ENCODE assay signal across 24 mouse cellular contexts in genomic region chr1:76880783-76881145, GRCm38 (mm10).
DNase-seq lines count a peak whose midpoint lies in the region; ATAC-seq and TF ChIP-seq lines count a peak whose summit lies in the region.
"Had no signal": no experiment of that assay in that cellular context is flagged by ENCODE, and none has a peak within 500 bp of the region (broad histone marks: within the 10 kb centered on the region; RNA-seq: fewer than 3 reads in every experiment).

No protein-coding gene starts in this region.

- ATAC-seq in forebrain, postnatal 0 days: no peak
- ATAC-seq in midbrain, embryonic 11.5 days (ENCODE audit: low FRiP score): no peak
- no peak for ATAC-seq in midbrain, embryonic 16.5 days
- no peak for ATAC-seq in embryonic facial prominence, embryonic 15.5 days (ENCODE audit: insufficient number of reproducible peaks, low FRiP score, low TSS enrichment, low read depth)
- ATAC-seq: activated CD4-positive, CD25-positive, alpha-beta regulatory T cell, adult 4 months; forebrain, embryonic 15.5 days; intestine, postnatal 0 days had no signal

- no peak overlapping the region for H3K9ac ChIP-seq in forebrain, postnatal 0 days
- H3K9ac ChIP-seq in midbrain, embryonic 11.5 days (ENCODE audit: low read length): no peak overlapping the region
- H3K9ac ChIP-seq in midbrain, embryonic 16.5 days (ENCODE audit: low read depth, low read length): no peak overlapping the region
- no peak overlapping the region for H3K9ac ChIP-seq in embryonic facial prominence, embryonic 15.5 days
- H3K9ac ChIP-seq: forebrain, embryonic 12.5 days; forebrain, embryonic 15.5 days; hindbrain, embryonic 15.5 days had no signal

- H3K4me1 ChIP-seq in forebrain, embryonic 10.5 days: no peaks in the 10 kb centered on the region
- no peaks in the 10 kb centered on the region for H3K4me1 ChIP-seq in forebrain, postnatal 0 days (ENCODE audit: insufficient read depth)
- no peaks in the 10 kb centered on the region for H3K4me1 ChIP-seq in midbrain, embryonic 11.5 days (ENCODE audit: control insufficient read depth, insufficient read depth, low read length)
- no peaks in the 10 kb centered on the region for H3K4me1 ChIP-seq in midbrain, embryonic 16.5 days (ENCODE audit: control insufficient read depth, insufficient read depth, low read length)
- peaks cover 18% of the 10 kb centered on the region for H3K4me1 ChIP-seq in embryonic facial prominence, embryonic 10.5 days
- H3K4me1 ChIP-seq in embryonic facial prominence, embryonic 15.5 days: peaks cover 9% of the 10 kb centered on the region; the same call in 1 of the 2 replicates
- H3K4me1 ChIP-seq: forebrain, embryonic 12.5 days; forebrain, embryonic 15.5 days; hindbrain, embryonic 15.5 days had no signal

- TF ChIP-seq CTCF in forebrain, postnatal 0 days (IDR thresholded peaks at IDR 0.05; ENCODE audit: low read depth): no peak

- no peak overlapping the region for H3K27ac ChIP-seq in forebrain, embryonic 10.5 days
- no peak overlapping the region for H3K27ac ChIP-seq in forebrain, postnatal 0 days (ENCODE audit: low read depth, low read length)
- H3K27ac ChIP-seq in midbrain, embryonic 11.5 days (ENCODE audit: low read depth, low read length): no peak overlapping the region
- no peak overlapping the region for H3K27ac ChIP-seq in midbrain, embryonic 16.5 days (ENCODE audit: low read length)
- H3K27ac ChIP-seq in embryonic facial prominence, embryonic 10.5 days (replicated peaks): peak overlapping the region; percentile 4; the same call in 1 of the 2 replicates
- peak overlapping the region; percentile 55; the same call in 1 of the 2 replicates for H3K27ac ChIP-seq in embryonic facial prominence, embryonic 15.5 days (replicated peaks)
- H3K27ac ChIP-seq: forebrain, embryonic 12.5 days; forebrain, embryonic 15.5 days; heart, adult 2 months; hindbrain, embryonic 15.5 days had no signal

- H3K36me3 ChIP-seq in forebrain, embryonic 10.5 days (replicated peaks): no peaks in the 10 kb centered on the region
- H3K36me3 ChIP-seq in forebrain, postnatal 0 days (ENCODE audit: insufficient read depth): no peaks in the 10 kb centered on the region
- H3K36me3 ChIP-seq in midbrain, embryonic 11.5 days (ENCODE audit: control insufficient read depth, insufficient read depth, low read length): no peaks in the 10 kb centered on the region
- no peaks in the 10 kb centered on the region for H3K36me3 ChIP-seq in midbrain, embryonic 16.5 days (ENCODE audit: control insufficient read depth, insufficient read depth, low read length)
- H3K36me3 ChIP-seq in embryonic facial prominence, embryonic 10.5 days (replicated peaks): no peaks in the 10 kb centered on the region
- no peaks in the 10 kb centered on the region for H3K36me3 ChIP-seq in embryonic facial prominence, embryonic 15.5 days
- H3K36me3 ChIP-seq: forebrain, embryonic 12.5 days; forebrain, embryonic 15.5 days; hindbrain, embryonic 15.5 days had no signal

- no peaks in the 10 kb centered on the region for H3K9me3 ChIP-seq in forebrain, embryonic 10.5 days
- H3K9me3 ChIP-seq in forebrain, postnatal 0 days (ENCODE audit: low read length): no peaks in the 10 kb centered on the region
- H3K9me3 ChIP-seq in midbrain, embryonic 11.5 days (ENCODE audit: control insufficient read depth, low read length): no peaks in the 10 kb centered on the region
- no peaks in the 10 kb centered on the region for H3K9me3 ChIP-seq in midbrain, embryonic 16.5 days (replicated peaks; ENCODE audit: control insufficient read depth, low read length, poor library complexity, severe bottlenecking)
- no peaks in the 10 kb centered on the region for H3K9me3 ChIP-seq in embryonic facial prominence, embryonic 10.5 days
- H3K9me3 ChIP-seq in embryonic facial prominence, embryonic 15.5 days (replicated peaks): no peaks in the 10 kb centered on the region
- H3K9me3 ChIP-seq: forebrain, embryonic 12.5 days; forebrain, embryonic 15.5 days; hindbrain, embryonic 15.5 days had no signal

- no peak overlapping the region for H3K4me3 ChIP-seq in forebrain, embryonic 10.5 days
- H3K4me3 ChIP-seq in forebrain, postnatal 0 days (ENCODE audit: low read depth, low read length): no peak overlapping the region
- H3K4me3 ChIP-seq in midbrain, embryonic 11.5 days (ENCODE audit: low read depth, low read length): no peak overlapping the region
- no peak overlapping the region for H3K4me3 ChIP-seq in midbrain, embryonic 16.5 days (ENCODE audit: low read depth, low read length)
- no peak overlapping the region for H3K4me3 ChIP-seq in embryonic facial prominence, embryonic 10.5 days
- no peak overlapping the region for H3K4me3 ChIP-seq in embryonic facial prominence, embryonic 15.5 days (replicated peaks)
- H3K4me3 ChIP-seq: forebrain, embryonic 12.5 days; forebrain, embryonic 15.5 days; heart, adult 2 months; hindbrain, embryonic 15.5 days had no signal

- peak; percentile 14 for DNase-seq in forebrain, embryonic 10.5 days (ENCODE audit: extremely low spot score, low spot score)
- DNase-seq in forebrain, postnatal 0 days: no peak
- DNase-seq in midbrain, embryonic 11.5 days (ENCODE audit: low spot score, missing footprints): peak; percentile 80
- DNase-seq in embryonic facial prominence, embryonic 10.5 days (ENCODE audit: low spot score): peak; percentile 58
- no peak for DNase-seq in layer of hippocampus, adult 11-12 months (ENCODE audit: low spot score)
- no peak for DNase-seq in layer of hippocampus, adult 8-10 months (ENCODE audit: low spot score in 2 of 2)
- DNase-seq: adrenal gland, adult 8-10 months; adrenal gland, postnatal 25 days; cerebellum, adult 11-12 months; cerebellum, adult 8-10 months; cerebellum, postnatal 10 days; cerebellum, postnatal 36 days; gastrocnemius, postnatal 10 days; gastrocnemius, postnatal 36 days; heart, adult 2 months; heart, postnatal 36 days had no signal

- no peaks in the 10 kb centered on the region for H3K27me3 ChIP-seq in forebrain, embryonic 10.5 days (ENCODE audit: poor library complexity, severe bottlenecking)
- H3K27me3 ChIP-seq in forebrain, postnatal 0 days (ENCODE audit: insufficient read depth, low read length): no peaks in the 10 kb centered on the region
- no peaks in the 10 kb centered on the region for H3K27me3 ChIP-seq in midbrain, embryonic 11.5 days (ENCODE audit: control insufficient read depth, insufficient read depth, low read length)
- H3K27me3 ChIP-seq in midbrain, embryonic 16.5 days (ENCODE audit: control insufficient read depth, insufficient read depth, low read depth, low read length): no peaks in the 10 kb centered on the region
- H3K27me3 ChIP-seq in embryonic facial prominence, embryonic 10.5 days (replicated peaks; ENCODE audit: low read depth, poor library complexity, severe bottlenecking): no peaks in the 10 kb centered on the region
- H3K27me3 ChIP-seq in embryonic facial prominence, embryonic 15.5 days: no peaks in the 10 kb centered on the region
- H3K27me3 ChIP-seq: forebrain, embryonic 12.5 days; forebrain, embryonic 15.5 days; hindbrain, embryonic 15.5 days had no signal

- 45% methylated on average over 4 of the region's 4 CpGs for WGBS in forebrain, embryonic 10.5 days
- 80% methylated on average over 4 of the region's 4 CpGs for WGBS in forebrain, postnatal 0 days
- 64% methylated on average over 3 of the region's 4 CpGs for WGBS in midbrain, embryonic 11.5 days
- 68% methylated on average over 4 of the region's 4 CpGs for WGBS in midbrain, embryonic 16.5 days
- WGBS in embryonic facial prominence, embryonic 10.5 days: 30% methylated on average over 4 of the region's 4 CpGs
- 39% methylated on average over 4 of the region's 4 CpGs for WGBS in embryonic facial prominence, embryonic 15.5 days

- no peak overlapping the region for H3K4me2 ChIP-seq in forebrain, postnatal 0 days (ENCODE audit: low read depth)
- no peak overlapping the region for H3K4me2 ChIP-seq in midbrain, embryonic 11.5 days
- H3K4me2 ChIP-seq in midbrain, embryonic 16.5 days (ENCODE audit: low read length): no peak overlapping the region
- H3K4me2 ChIP-seq in embryonic facial prominence, embryonic 15.5 days (replicated peaks): no peak overlapping the region
- H3K4me2 ChIP-seq: forebrain, embryonic 12.5 days; forebrain, embryonic 15.5 days; heart, embryonic 11.5 days; hindbrain, embryonic 15.5 days had no signal

Comparison
In these comparisons a context has a peak if more than half of its experiments do, and no peak if none do; other contexts are left out.
1. DNase-seq: peak in forebrain, embryonic 10.5 days (single experiment), midbrain, embryonic 11.5 days (single experiment) and embryonic facial prominence, embryonic 10.5 days (single experiment); none in forebrain, postnatal 0 days (single experiment), layer of hippocampus, adult 11-12 months (single experiment) and layer of hippocampus, adult 8-10 months (0 of 2).
2. H3K27ac ChIP-seq: peak in embryonic facial prominence, embryonic 10.5 days (single experiment) and embryonic facial prominence, embryonic 15.5 days (single experiment); none in forebrain, embryonic 10.5 days (single experiment), forebrain, postnatal 0 days (single experiment), midbrain, embryonic 11.5 days (single experiment) and midbrain, embryonic 16.5 days (single experiment).